Mouse (Mus musculus) embryo, embryonic 11.5 days (tissue): ENCODE results near the gene Cactin.

Source experiments
- DNase-seq: peaks from one replicate; pipeline ENCODE4 v3.0.0-alpha.2; 2012; ENCODE audit warnings: low read depth, low spot score

Cactin gene

GRCm38 (mm10) chr10:81297845-81298244 lies 23.1 kb upstream of the Cactin start:
- no peak for DNase-seq

GRCm38 (mm10) chr10:81298369-81299100 lies 22.4 kb upstream of the Cactin start:
- DNase-seq = no peak

GRCm38 (mm10) chr10:81299585-81300351 lies 21.1 kb upstream of the Cactin start:
- DNase-seq = no peak

- DNase-seq = no peak
Observed at GRCm38 (mm10) chr10:81300352-81300907, 20.5 kb upstream of the Cactin start.

GRCm38 (mm10) chr10:81301321-81301720 lies 19.6 kb upstream of the Cactin start:
- no peak for DNase-seq

- DNase-seq = no peak
Observed at GRCm38 (mm10) chr10:81302288-81302687, 18.6 kb upstream of the Cactin start.

- no peak for DNase-seq
Observed at GRCm38 (mm10) chr10:81302781-81303218, 18.1 kb upstream of the Cactin start.

- DNase-seq = no peak
Observed at GRCm38 (mm10) chr10:81303258-81303657, 17.6 kb upstream of the Cactin start.

- no peak for DNase-seq
Observed at GRCm38 (mm10) chr10:81303761-81304160, 17.1 kb upstream of the Cactin start.

GRCm38 (mm10) chr10:81304597-81305238 lies 16.2 kb upstream of the Cactin start:
- no peak for DNase-seq

GRCm38 (mm10) chr10:81305663-81306062 lies 15.2 kb upstream of the Cactin start:
- DNase-seq = no peak

- no peak for DNase-seq
Observed at GRCm38 (mm10) chr10:81306173-81306668, 14.7 kb upstream of the Cactin start.

- DNase-seq = no peak
Observed at GRCm38 (mm10) chr10:81306837-81307682, 13.8 kb upstream of the Cactin start.

GRCm38 (mm10) chr10:81309571-81309970 lies 11.3 kb upstream of the Cactin start:
- DNase-seq = no peak

GRCm38 (mm10) chr10:81313581-81313980 lies 7.3 kb upstream of the Cactin start:
- no peak for DNase-seq

- DNase-seq = no peak
Observed at GRCm38 (mm10) chr10:81314201-81314600, 6.7 kb upstream of the Cactin start.

GRCm38 (mm10) chr10:81315587-81315986 lies 5.3 kb upstream of the Cactin start:
- no peak for DNase-seq

- DNase-seq = no peak
Observed at GRCm38 (mm10) chr10:81316338-81317060, 4.4 kb upstream of the Cactin start.

GRCm38 (mm10) chr10:81317273-81317672 lies 3.6 kb upstream of the Cactin start:
- no peak for DNase-seq

GRCm38 (mm10) chr10:81318589-81319329 lies 2.1 kb upstream of the Cactin start:
- no peak for DNase-seq
